Mouse (Mus musculus): Measurements from ENCODE around the gene Armcx1. TPM values are rescaled to one million over a fixed set of nuclear protein-coding genes. Genes with fewer than 3 reads are reported as not detected.

The Armcx1 gene
- polyA plus RNA-seq, 1 experiment from 2014 or later: 44.3 TPM

Small RNA genes lying within 50 kb of the gene (microRNA-seq; reads per million reads assigned to microRNA genes)
- not detected for gene Mir7093

Other genes starting within 250 kb of the Armcx1 start
- gene Taf7l, start 241.5 kb upstream of the Armcx1 start, polyA plus RNA-seq (2016; fragmentation: Nextera tagmentation; extraction: Ambion mirVana): 0.13 TPM in 1 of 2 replicates, not detected in the other
- gene Timm8a1, start 176.1 kb upstream of the Armcx1 start, polyA plus RNA-seq (2016; fragmentation: Nextera tagmentation; extraction: Ambion mirVana): 90.7 and 117 TPM in 2 replicates
- gene Btk, start 134.4 kb upstream of the Armcx1 start, polyA plus RNA-seq (2016; fragmentation: Nextera tagmentation; extraction: Ambion mirVana): 0.50 and 0.70 TPM in 2 replicates
- gene Rpl36a, start 132.3 kb upstream of the Armcx1 start, polyA plus RNA-seq (2016; fragmentation: Nextera tagmentation; extraction: Ambion mirVana): 332 and 430 TPM in 2 replicates
- 6.8 and 7.4 TPM in 2 replicates for gene Gla, start 116.8 kb upstream of the Armcx1 start, polyA plus RNA-seq (2016; fragmentation: Nextera tagmentation; extraction: Ambion mirVana)
- 196 and 211 TPM in 2 replicates for gene Hnrnph2, start 116.8 kb upstream of the Armcx1 start, polyA plus RNA-seq (2016; fragmentation: Nextera tagmentation; extraction: Ambion mirVana)
- gene Armcx4, start 31.4 kb upstream of the Armcx1 start, polyA plus RNA-seq (2016; fragmentation: Nextera tagmentation; extraction: Ambion mirVana): 5.5 and 6.3 TPM in 2 replicates
- gene Armcx6, start 33.5 kb downstream of the Armcx1 start, polyA plus RNA-seq (2016; fragmentation: Nextera tagmentation; extraction: Ambion mirVana): 16.4 and 21.7 TPM in 2 replicates
- gene Armcx3, start 38.6 kb downstream of the Armcx1 start, polyA plus RNA-seq (2016; fragmentation: Nextera tagmentation; extraction: Ambion mirVana): 35.4 and 47.4 TPM in 2 replicates
- 69.2 and 79.6 TPM in 2 replicates for gene Armcx2, start 91.3 kb downstream of the Armcx1 start, polyA plus RNA-seq (2016; fragmentation: Nextera tagmentation; extraction: Ambion mirVana)
- 0.46 and 0.75 TPM in 2 replicates for gene Nxf2, start 246.8 kb downstream of the Armcx1 start, polyA plus RNA-seq (2016; fragmentation: Nextera tagmentation; extraction: Ambion mirVana)

All from limb, embryonic 10.5 days (tissue).